Mouse (Mus musculus): ENCODE results near the gene Slc46a1. TPM values are rescaled to one million over a fixed set of nuclear protein-coding genes. Genes with fewer than 3 reads are reported as not detected.
A peak's percentile ranks its signal among the peaks of the same experiment; 100 is the strongest.

Gene Slc46a1
- total RNA-seq (2021) = 1 to 10 TPM; 1.4 to 1.5 TPM
- long read RNA-seq, experiment 1, partial matches to known transcripts = 0 of 3 reads
- long read RNA-seq, experiment 1, other reads (novel, unspliced or antisense) = 2 of 3 reads
- long read RNA-seq, experiment 2, partial matches to known transcripts = 0 of 3 reads
- long read RNA-seq, experiment 2, other reads (novel, unspliced or antisense) = 0 of 3 reads

DNA sequence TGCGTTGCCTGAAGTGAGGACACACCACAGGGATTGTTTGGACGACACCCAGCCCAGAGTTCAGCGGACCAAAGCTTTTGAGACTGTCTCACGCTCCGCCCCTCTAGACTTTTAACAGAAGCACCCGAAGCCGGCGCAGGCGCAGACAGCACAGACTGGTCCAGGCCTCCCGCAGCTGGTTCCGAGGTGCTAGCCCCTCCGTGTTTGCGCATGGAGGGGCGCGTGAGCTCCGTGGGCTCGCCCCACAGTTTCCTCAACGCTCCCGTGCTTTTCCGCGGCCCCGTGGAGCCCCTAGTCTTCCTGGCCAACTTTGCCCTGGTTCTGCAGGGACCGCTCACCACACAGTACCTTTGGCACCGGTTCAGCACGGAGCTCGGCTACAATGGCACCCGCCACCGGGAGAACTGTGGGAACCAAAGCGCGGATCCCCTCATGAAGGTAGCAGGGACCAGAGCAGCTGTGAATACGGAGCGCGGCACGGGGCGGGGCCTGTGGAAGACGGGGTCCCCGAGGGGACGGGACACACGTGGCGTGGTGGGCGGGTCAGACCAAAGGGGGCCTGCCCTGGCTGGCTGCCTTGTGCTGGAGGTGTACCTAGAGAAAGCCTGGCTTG lies at the start of gene Slc46a1:
TSS of gene Slc46a1 (plus strand) at position 130 of the 613 bp plus-strand sequence.
- DNase-seq = peak; percentile 86

DNA sequence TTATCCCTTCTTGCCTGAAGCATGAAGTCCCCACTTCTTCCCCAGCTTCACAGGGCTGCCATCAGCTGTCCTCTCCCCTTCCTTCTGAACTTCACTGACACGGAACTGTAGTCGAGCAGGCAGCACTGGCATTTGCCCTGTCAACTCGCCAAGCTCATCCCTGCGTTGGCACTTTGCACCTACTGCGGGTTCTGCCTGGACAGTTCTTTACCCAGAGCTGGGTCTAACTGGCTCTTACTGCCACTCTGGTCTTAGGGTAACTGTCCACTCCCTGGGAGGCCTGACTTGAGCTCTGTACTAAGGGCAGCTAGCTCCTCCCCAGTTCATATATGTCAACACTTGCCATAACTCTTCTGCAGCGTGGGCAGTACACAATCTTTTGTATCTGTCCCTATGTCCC lies 48.6 kb upstream of the Slc46a1 start:
- no peak for DNase-seq

DNA sequence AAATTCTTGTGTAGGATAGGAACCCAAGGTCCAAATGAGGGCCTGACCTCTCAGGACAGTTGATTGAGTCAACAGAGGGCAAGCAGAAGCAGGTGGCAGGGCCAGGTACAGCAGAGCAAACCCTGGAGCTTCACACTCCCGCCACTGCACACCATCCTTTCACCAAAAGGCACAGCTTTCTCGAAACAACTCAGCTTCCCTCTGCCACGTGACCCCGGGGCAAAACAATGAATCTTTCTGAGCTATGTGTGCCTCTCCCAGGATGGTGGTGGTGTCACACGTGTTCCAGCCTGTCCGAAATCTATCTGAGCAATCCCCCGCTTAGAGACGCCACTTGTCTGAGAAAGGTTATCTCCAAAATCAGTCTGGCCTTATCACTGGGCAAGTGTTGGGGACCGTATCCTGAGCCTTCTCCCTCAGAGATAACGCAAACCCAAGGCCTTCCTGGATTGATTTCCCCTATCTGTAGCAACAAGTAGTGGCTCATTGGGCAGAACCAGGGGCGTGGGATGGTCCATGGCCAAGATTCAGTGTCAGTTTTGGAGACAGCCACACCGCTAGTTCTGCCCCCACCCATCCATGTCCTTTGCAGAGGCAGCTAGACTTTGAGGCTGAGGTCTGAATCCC lies 45.1 kb upstream of the Slc46a1 start:
- no peak for DNase-seq

DNA sequence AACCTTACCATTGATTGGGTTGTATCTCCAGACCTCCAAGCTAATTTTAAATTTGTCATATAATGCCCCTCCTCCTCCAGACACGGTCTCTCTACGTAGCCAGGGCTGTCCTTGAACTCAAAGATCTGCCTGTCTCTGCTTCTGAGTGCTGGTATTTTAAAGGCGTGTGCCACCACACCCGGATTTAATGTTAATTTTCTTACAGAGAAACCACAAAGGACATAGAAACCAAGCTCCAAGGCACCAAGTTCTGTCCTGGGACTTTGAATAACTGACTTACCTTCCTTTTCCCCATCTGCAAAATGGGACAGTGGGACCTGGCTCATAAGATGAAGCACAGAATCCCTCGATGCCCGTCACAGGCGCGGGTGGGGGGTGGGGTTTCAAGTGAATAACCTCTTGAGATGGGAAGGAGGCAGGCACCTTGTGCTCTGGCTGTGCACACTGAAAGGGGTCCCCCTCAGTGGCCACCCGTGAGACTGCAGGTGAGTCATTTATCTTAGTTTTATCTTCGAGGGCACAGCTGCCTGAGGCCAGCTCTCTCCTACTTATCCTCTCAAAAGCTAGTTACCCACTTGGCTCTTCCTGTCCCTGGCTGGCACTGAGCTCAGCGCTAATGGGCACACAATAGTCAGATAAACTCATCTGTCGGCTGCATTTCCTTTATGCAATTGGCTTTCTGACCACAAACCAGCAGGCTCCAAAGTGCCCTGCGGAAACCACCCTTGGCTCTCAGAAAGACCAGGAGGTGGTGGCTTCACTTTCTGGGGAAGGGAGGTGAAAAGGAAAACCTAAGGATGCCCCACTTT lies 44.1 kb upstream of the Slc46a1 start:
- DNase-seq = no peak

DNA sequence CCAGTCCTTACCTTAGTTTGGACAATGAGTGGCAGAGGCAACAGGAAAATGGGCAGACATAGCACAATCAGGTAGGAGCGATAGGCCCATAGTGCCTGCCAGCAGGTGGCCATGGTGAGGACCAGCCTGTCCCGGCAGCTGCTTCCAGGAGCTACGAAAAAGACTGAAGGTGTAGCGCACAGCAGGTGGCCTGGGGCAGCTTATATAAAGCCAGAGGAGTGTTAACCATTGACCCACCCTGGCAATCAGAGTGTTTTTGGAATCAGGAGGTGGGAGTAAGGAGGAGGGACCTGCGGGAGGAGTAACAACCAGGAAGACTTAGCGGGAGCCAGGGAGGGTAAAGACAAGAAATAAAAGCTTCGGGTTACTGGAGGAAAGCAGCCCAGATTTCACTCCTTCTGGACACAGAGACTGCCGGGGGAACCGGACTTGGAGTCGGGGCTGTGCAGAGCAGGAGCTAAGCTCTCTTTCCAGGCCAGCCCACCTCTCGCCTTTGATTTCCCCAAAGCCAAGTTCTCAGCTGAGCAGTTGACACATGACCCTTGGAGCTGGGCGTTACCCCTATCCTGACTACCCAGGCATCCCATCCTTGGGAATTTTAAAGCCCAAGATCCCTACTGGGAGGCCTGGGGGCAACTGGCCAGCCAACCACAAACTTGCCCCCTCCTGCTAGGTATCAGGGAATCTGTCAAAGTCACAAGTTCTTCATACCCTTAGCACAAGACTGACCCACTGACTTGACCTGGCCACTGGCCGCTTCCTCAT lies 43.3 kb upstream of the Slc46a1 start, which contains the start of gene Slc13a2:
TSS of gene Slc13a2 (minus strand) at position 163 of the 765 bp plus-strand sequence.
- no peak for DNase-seq

DNA sequence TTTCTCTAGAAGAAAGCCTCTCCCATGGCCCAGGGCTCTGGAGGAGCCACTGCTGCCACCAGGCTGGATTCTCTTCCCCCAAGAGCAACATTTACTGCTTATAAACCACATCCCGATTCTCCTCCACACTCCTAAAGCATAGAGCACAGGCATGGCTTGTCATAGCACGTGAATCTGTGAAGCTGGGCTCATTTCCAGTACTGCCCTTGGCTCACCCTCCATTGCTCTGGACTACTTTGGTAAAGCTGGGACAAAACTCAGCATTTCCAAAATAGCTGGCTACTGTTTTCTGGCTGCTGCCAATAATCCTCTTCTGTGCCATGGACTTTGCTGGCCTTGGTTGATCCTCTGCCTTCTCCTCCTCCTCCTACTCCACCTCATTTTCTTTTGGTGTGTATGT lies 41.1 kb upstream of the Slc46a1 start:
- no peak for DNase-seq

DNA sequence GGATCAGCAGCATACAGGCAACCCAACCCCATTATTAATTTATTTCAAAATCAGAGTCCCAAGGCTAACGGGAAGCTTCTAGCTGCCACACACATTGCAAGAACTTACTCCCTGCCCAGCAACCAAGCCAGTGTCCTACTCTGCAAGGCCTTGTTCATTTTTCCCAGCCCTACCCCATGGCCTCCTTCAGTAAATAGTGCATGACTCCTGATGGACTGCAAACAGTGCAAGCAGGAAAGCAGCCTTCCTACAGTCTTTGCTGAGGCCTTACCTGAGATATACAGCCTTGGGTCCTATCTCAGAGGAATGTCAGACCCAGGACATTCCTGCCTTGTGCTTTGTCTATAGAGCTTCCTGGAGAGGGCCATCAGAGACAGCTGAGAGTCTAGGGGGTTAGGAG lies 39.9 kb upstream of the Slc46a1 start:
- no peak for DNase-seq

DNA sequence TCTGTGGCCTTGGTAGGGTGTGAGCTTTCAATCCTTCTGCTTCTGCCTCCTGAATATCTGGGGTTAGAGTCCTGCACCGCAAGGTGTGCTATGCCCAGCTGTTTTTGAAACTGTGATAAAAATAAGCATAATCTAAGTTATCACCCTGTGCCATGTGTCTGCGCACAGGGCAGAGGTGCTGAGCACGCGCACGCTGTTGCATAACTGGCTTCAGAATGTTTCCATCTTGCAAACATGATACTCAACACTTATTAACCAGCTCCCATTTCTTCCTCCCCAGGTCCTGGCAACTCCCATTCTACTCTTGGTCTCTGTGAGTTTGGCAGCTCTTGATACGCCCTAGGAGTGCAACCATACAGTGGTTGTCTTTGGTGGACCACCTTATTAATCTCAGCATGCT lies 37.8 kb upstream of the Slc46a1 start:
- no peak for DNase-seq

DNA sequence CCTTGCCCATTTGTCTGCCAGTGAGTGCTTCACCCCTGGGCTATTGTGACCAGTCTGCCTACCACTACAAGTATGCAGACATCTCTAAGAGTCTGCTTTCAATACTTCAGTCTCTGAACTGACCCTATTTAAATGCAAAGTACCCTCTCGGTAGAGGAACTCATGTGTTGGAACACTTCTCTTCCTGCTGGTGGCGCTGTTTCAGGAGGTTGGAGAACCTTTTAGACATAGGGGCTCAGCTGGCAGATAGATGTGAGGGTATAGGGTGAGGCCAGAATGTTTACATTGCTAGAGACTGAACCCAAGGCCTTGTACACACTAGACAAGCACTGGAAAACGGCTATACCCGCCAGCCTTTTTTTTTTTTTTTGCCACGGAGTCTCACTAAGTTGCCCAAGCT lies 37.2 kb upstream of the Slc46a1 start:
- DNase-seq = no peak

DNA sequence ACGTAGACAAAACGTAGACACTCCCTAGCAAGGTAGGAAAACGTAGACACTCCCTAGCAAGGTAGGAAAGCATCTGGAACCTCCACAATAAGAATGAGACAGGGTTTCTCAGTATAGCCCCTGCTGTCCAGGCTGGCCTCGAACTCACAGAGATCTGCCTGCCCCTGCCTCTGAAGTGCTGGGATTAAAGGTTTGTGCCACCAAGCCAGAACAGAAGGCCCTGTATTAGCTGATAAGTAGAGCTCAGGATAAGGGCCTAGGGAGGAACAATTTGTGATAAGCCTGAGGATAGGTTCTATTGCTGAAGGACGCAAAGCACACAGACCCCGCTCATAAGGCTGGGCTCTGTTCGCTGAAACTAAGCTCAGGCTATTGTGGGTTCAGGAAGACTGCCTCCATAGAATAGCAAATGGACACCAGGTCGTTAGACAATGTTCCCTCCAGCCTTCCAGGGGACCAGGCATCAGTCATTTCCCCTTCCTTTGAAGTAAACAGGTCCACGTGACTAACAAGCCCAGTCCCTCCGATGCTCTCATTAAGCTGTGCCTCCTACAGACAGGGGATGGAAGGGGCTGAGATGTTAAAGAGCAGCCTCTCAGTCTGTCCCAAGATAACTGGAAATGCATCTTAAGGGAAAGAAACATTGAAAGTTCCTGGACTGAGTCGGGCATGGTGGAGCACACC lies 35.2 kb upstream of the Slc46a1 start:
- DNase-seq = no peak

DNA sequence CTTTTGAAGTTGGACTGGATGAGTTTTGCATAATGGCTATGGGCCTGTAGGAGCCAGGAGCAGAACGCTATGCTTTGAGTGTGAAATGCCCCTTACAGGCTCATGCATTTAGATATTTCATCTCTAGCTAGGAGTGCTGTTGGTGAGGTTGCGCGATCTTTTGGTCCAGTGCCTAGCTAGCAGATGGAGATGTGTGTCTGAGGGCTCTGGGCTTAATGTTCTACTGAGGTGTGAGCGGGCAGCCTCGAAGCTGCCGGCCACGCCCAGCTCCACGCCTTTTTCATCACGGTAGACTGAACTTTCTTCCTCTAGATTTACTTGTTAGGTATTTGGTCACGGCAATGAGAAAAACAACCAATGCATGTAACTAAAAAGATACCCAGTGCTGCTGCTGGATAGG lies 34.3 kb upstream of the Slc46a1 start:
- no peak for DNase-seq

DNA sequence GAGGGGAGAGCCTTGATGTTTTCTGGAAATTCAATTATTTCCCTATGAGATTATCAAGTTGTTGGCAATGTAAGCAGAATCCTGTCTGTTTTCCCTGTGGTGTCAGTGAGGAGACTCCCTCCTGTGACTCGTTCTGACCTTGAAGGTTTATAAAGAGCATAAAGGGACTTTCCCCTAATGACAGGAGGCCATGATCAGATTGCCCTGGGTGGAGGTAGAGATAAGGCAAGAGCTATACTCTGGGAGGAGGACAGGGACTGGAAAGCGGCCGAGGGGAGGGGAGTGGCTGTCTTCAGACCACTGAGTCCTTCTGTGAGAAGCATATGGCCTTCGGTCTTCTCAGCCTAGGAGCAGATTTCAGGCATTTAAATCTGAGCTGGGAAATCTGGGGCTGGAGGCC lies 31.4 kb upstream of the Slc46a1 start:
- DNase-seq = no peak

DNA sequence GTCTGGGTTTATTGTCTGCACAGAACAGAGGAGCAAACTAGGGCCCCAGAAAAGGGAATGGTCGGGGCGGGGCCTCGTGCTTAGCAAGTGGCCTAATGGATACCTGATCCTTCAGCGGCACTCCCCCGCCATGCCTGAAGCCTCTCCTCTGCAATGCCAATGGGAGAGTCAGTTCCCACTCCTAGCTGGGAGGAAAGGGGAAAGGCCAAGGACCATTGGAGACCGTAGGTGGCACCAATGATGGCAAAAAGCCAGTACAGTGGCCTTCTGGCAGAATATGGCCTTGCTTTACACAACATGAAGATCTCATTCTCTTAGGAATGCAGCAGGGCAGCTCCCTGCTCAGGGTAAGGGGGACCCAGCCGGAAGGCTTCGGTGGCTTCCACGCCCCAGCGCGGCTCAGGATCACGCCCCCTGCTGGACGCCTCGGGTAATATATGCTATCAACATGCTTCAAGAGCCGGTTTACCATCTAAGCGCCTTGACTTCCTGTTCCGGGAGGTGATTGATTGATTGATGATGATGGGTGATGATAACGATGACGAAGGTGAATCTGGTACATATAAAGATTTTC lies 29.6 kb upstream of the Slc46a1 start:
- no peak for DNase-seq

DNA sequence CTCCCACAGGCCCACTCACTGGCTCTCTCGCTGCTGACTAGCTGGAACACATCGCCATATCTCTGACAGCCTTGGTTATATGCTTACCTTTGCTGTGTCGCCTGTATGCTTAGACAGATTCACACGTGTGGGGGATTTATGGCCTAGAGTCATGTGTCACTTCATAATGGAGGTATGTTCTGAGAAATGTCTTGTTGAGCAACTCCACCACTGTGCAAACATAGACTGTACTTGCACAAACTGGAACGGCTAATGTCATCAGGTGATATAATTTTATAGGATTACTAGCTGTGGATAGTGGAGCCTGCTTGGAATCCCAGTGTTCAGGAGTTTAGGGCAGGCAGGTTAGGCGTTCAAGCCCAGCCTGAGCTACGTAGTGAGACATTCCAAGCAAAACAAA lies 28.3 kb upstream of the Slc46a1 start:
- DNase-seq = no peak

DNA sequence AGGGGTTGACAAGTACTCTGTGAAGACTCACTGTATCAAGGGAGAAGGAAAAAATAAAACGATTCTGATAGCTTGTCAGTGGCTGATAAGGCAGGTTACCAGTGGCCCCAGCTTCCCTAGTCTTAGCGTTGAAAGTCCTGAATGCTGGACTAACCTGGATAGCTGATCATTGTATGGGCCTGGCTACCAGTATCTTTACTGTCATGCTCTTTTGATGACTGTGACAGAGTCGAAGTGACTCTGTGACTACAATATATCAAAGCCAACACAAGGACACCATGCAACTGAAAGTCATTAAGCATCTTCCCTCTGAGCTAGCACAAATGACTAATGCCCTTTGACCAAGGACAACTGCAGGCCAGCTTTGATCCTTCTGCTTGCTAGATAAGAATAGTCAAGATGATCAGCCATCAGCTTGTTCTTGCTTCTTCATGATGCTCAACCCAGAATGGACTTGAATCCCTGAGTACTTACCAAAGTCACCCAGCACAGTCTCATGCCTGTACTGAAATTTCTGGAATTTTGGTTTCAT lies 27.0 kb upstream of the Slc46a1 start:
- DNase-seq = no peak

DNA sequence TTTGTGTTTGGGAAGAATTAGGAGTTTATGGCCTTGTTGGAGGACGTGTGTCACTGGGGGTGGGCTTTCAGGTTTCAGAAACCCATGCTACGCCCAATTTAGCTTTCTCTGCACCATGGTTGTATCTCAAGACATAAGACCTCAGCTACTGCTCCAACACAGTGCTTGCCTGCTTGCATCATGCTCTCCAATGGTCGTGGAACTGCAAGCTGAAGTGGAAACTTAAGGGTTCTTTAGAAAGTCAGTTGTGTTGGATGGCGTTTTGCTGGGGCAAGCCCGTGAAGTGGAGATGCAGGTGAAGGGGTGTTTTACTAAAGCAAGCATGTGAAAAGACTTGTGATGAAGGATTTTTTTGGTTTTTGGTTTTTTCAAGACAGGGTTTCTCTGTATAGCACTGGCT lies 22.4 kb upstream of the Slc46a1 start:
- DNase-seq = no peak

DNA sequence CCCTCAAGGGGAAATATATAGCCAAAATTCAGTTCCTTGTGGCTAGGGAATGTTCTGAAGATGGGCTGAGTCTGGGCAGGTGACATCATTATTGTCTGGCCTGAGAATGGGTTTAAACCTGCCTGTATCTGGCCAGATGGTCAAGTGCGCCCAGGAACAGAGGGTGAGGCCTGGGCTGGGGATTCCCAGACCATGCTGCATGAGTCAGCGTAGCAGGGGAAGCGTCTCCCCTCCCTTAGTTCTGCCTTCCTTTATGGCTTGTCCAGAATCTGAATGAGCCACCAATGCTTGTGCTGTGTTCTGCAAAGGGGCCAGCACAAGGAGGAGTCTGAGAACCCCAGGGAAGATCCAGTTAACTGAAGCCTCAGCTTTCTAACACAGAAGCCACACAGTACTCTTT lies 18.3 kb upstream of the Slc46a1 start:
- DNase-seq = no peak

DNA sequence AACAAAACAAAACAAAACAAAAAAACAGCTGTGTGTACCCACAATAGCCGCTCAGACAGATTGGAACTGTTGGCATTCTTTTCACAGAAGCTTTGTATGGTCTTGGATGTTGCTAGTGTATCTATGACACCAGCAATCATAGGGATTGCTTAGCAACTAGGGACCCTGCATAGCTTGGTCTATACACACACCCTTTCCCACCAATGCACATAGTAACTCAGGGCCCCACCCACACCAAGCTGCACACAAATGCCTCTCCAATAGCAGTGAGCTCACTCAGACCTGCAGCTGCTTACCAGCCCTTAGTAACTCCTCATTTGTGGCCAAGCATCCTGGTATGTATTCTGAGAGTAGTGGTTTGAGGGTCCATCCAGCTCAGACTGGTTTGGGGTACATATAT lies 17.3 kb upstream of the Slc46a1 start:
- DNase-seq = no peak

DNA sequence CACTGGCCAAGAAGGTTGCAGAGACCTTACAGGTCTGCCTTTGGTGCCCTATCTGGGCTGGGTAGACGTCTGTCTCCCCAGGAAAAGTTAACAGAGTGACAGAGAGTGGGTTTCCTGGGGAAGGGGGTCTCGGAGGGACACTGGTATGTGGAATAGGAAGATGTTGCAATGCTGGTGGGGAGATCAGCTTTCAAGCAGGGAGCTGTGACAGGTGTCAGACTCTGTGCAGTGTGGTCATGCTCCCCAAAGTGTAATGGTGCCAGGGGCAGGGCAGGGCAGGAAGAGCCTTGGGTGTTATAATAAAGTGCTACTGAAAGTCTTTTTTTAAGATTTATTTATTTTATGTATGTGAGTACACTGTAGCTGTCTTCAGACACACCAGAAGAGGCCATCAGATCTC lies 15.2 kb upstream of the Slc46a1 start:
- DNase-seq = no peak

DNA sequence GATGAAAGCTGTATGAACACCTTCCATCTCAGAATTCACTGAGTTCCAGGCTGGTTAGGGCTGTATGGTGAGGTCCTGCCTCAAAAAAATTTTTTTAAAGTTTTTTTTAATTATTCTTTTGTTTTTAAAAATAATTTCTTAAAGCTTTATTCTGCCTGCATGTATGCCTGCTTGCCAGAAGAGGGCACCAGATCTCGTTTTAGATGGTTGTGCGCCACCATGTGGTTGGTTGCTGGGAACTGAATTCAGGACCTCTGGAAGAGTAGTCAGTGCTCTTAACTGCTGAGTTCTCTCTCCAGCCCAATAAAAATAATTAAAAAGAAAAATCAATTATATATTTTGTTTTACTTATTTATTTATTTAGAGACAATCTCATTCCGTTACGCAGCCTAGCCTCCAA lies 11.8 kb upstream of the Slc46a1 start:
- DNase-seq = no peak

DNA sequence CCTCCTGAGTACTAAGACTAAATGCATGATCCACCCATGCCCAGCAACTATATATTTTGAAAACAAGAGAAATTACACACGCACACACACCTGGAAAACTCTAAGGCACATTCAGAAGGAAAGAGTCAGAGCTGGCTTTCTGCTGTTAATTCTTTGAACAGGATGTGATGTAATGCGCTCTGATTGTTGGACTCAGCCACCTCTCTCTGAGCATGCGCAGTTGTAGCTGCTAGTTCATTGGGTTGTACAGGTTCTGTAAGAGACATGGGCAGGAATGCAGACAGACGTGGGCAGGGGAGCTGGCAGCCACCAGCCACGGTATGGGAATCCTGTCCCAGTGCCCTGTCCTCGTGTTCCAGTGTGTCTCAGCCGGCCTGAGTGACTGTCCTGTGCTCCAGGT lies 11.2 kb upstream of the Slc46a1 start:
- no peak for DNase-seq
